Mouse (Mus musculus) neural tube, embryonic 12.5 days (tissue): Measurements from ENCODE around the gene Btbd9. TPM values are rescaled to one million over a fixed set of nuclear protein-coding genes. Genes with fewer than 3 reads are reported as not detected.

Experiments
- polyA plus RNA-seq: library from polyadenylated mRNA; unstranded; fragments of >200 nt; fragmentation: Nextera tagmentation; extraction: Ambion mirVana; gene quantifications from 2 replicates; pipeline ENCODE4 v1.2.1, GENCODE M21; 2016

Gene Btbd9
- polyA plus RNA-seq, 1 experiment from 2014 or later = 88.6 TPM

Other genes starting within 250 kb of the Btbd9 start
- 0.84 and 1.4 TPM in 2 replicates for gene Dnah8, start 47.9 kb upstream of the Btbd9 start, polyA plus RNA-seq
- gene Glo1, start 50.4 kb upstream of the Btbd9 start, polyA plus RNA-seq = 183 and 190 TPM in 2 replicates